8 mouse cellular contexts compared by ENCODE assay signal in genomic region chr11:103773387-103774227, GRCm38 (mm10). TPM values are rescaled to one million over a fixed set of nuclear protein-coding genes. Genes with fewer than 3 reads are reported as not detected.
DNase-seq lines count a peak whose midpoint lies in the region; ATAC-seq and TF ChIP-seq lines count a peak whose summit lies in the region.

Gene Wnt3 (plus strand): TSS chr11:103774150.

- H3K4me1 ChIP-seq in embryonic facial prominence, embryonic 10.5 days: peaks cover 45% of the 10 kb centered on the region
- no peaks in the 10 kb centered on the region for H3K4me1 ChIP-seq in intestine, postnatal 0 days (replicated peaks; ENCODE audit: control insufficient read depth, insufficient read depth, low read length)
- peaks cover 40% of the 10 kb centered on the region for H3K4me1 ChIP-seq in neural tube, embryonic 15.5 days

- TF ChIP-seq CTCF in intestine, postnatal 0 days (IDR thresholded peaks at IDR 0.05; ENCODE audit: low read depth): no peak

- H3K27ac ChIP-seq in embryonic facial prominence, embryonic 10.5 days (replicated peaks): peak within 1 kb of the TSS; percentile 51; the same call in 1 of the 2 replicates
- H3K27ac ChIP-seq in intestine, postnatal 0 days (ENCODE audit: low read depth, low read length): no peak within 1 kb of the TSS
- H3K27ac ChIP-seq in neural tube, embryonic 15.5 days (replicated peaks): no peak within 1 kb of the TSS

- no peaks in the 10 kb centered on the region for H3K36me3 ChIP-seq in embryonic facial prominence, embryonic 10.5 days (replicated peaks)
- no peaks in the 10 kb centered on the region for H3K36me3 ChIP-seq in intestine, postnatal 0 days (ENCODE audit: control insufficient read depth, insufficient read depth)
- no peaks in the 10 kb centered on the region for H3K36me3 ChIP-seq in neural tube, embryonic 15.5 days

- no peak; the same call in 1 of the 2 replicates for ATAC-seq in intestine, postnatal 0 days
- no peak; the same call in 1 of the 2 replicates for ATAC-seq in neural tube, embryonic 15.5 days (ENCODE audit: low FRiP score)

- H3K4me3 ChIP-seq in embryonic facial prominence, embryonic 10.5 days: peak within 1 kb of the TSS; percentile 58
- peak within 1 kb of the TSS; percentile 36 for H3K4me3 ChIP-seq in intestine, postnatal 0 days (ENCODE audit: low read depth, low read length)
- peak within 1 kb of the TSS; percentile 43 for H3K4me3 ChIP-seq in neural tube, embryonic 15.5 days (replicated peaks)

- peaks cover 100% of the 10 kb centered on the region for H3K27me3 ChIP-seq in embryonic facial prominence, embryonic 10.5 days (replicated peaks; ENCODE audit: low read depth, poor library complexity, severe bottlenecking)
- H3K27me3 ChIP-seq in intestine, postnatal 0 days (replicated peaks; ENCODE audit: control insufficient read depth, insufficient read depth, low read length): peaks cover 85% of the 10 kb centered on the region
- peaks cover 78% of the 10 kb centered on the region for H3K27me3 ChIP-seq in neural tube, embryonic 15.5 days (replicated peaks)

- peak within 1 kb of the TSS; percentile 67 for H3K4me2 ChIP-seq in intestine, postnatal 0 days (replicated peaks; ENCODE audit: low read depth)
- H3K4me2 ChIP-seq in neural tube, embryonic 15.5 days: peak within 1 kb of the TSS; percentile 83

- no peak within 1 kb of the TSS for H3K9ac ChIP-seq in intestine, postnatal 0 days (ENCODE audit: low read depth, low read length)
- peak within 1 kb of the TSS; percentile 51 for H3K9ac ChIP-seq in neural tube, embryonic 15.5 days (replicated peaks)

- no peaks in the 10 kb centered on the region for H3K9me3 ChIP-seq in embryonic facial prominence, embryonic 10.5 days
- no peaks in the 10 kb centered on the region for H3K9me3 ChIP-seq in intestine, postnatal 0 days (ENCODE audit: control insufficient read depth)
- H3K9me3 ChIP-seq in neural tube, embryonic 15.5 days (replicated peaks): no peaks in the 10 kb centered on the region

- WGBS in embryonic facial prominence, embryonic 10.5 days: under 1% methylated on average over 60 of the region's 60 CpGs
- 1% methylated on average over 60 of the region's 60 CpGs for WGBS in intestine, postnatal 0 days
- WGBS in neural tube, embryonic 15.5 days: under 1% methylated on average over 60 of the region's 60 CpGs

- DNase-seq in adrenal gland, postnatal 10 days: peak; percentile 23
- no peak for DNase-seq in adrenal gland, adult 8-10 months
- DNase-seq in CD4-positive, CD25-positive, alpha-beta regulatory T cell, adult 2 months (ENCODE audit: low read depth, low spot score): peak; percentile 77
- peak; percentile 77 for DNase-seq in embryonic facial prominence, embryonic 10.5 days (ENCODE audit: low spot score)
- no peak for DNase-seq in left cerebral cortex, postnatal 10 days (ENCODE audit: extremely low spot score in 1 of 2, low spot score in 2 of 2)
- DNase-seq in heart, adult 9 months (ENCODE audit: low spot score in 2 of 2): no peak

- intact Hi-C loops in left cerebral cortex, postnatal 10 days (cut with DNase I): no loop called here

RNA-seq across cellular contexts. Expression of gene Wnt3, which starts in this region (rescaled TPM):
- under 1 TPM in 1 of 2 experiments, not detected in 1; 0.15 TPM for total RNA-seq in adrenal gland, postnatal 10 days (2021)
- total RNA-seq in adrenal gland, adult 8-10 months (2022): 1 to 10 TPM in 2 of 4 experiments, under 1 TPM in 2; 0.17 to 3.1 (median 1.3) TPM
- 3.7 and 4.3 TPM in 2 replicates for polyA plus RNA-seq in embryonic facial prominence, embryonic 10.5 days (2016; fragmentation: Nextera tagmentation; extraction: Ambion mirVana)
- 0.51 and 0.55 TPM in 2 replicates for polyA plus RNA-seq in intestine, postnatal 0 days (2015; fragmentation: Nextera tagmentation; extraction: Ambion mirVana)
- polyA plus RNA-seq in neural tube, embryonic 15.5 days (2015; fragmentation: Nextera tagmentation; extraction: Ambion mirVana): 6.7 and 9.0 TPM in 2 replicates
- under 1 TPM; 0.69 to 0.99 TPM for total RNA-seq in left cerebral cortex, postnatal 10 days (2021)

Comparison
In these comparisons a context has a peak if more than half of its experiments do, and no peak if none do; other contexts are left out.
1. Peak in DNase-seq in adrenal gland, postnatal 10 days; RNA of the gene not detected or under 1 TPM.
2. DNase-seq: peak in CD4-positive, CD25-positive, alpha-beta regulatory T cell, adult 2 months (single experiment) and embryonic facial prominence, embryonic 10.5 days (single experiment); none in adrenal gland, adult 8-10 months (single experiment), left cerebral cortex, postnatal 10 days (0 of 2) and heart, adult 9 months (0 of 2).
3. Peak in every context shown above with its lines, with median percentiles within 50 percentile points of each other: H3K4me3 ChIP-seq.